Mouse (Mus musculus): ENCODE results near the gene Rnf31. TPM values are rescaled to one million over a fixed set of nuclear protein-coding genes. Genes with fewer than 3 reads are reported as not detected.

Gene Rnf31
- 10 to 100 TPM; 35.6 to 37.2 TPM for total RNA-seq (2021)
- long read RNA-seq, partial matches to known transcripts: 6 of 7 reads
- long read RNA-seq, other reads (novel, unspliced or antisense): 1 of 7 reads

DNA sequence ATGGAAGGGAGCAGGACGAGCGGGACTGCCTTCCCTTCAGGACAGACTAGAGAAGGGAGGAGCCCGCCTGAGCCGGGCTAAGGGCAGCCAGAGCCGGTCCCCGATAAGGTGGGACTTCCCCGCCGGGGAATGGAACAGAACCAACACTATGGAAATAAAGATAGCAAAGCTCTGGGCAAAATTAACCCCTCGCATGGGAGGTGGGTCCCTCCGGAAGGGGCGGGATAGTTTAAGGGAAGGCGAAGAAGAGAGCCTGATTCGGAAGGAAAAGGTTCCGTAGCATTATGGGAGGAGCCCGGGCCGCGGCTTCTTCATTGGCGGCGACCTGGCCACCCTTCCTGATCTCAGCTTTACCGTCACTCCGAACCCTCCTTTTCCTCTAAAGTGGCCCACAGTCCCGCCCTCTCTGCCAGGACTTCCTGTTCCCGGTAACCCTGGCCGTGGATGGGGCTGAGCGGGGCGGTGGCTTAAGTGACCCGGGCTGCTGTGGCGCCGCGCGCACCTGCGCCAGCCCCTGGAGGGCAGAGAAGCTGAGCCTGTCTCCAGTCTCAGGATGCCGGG is at the start of gene Rnf31:
TSS of gene Rnf31 (plus strand) at position 378 of the 561 bp plus-strand sequence.
- peak; percentile 84 to 90 for DNase-seq (ENCODE audit: low spot score in 2 of 2)

DNA sequence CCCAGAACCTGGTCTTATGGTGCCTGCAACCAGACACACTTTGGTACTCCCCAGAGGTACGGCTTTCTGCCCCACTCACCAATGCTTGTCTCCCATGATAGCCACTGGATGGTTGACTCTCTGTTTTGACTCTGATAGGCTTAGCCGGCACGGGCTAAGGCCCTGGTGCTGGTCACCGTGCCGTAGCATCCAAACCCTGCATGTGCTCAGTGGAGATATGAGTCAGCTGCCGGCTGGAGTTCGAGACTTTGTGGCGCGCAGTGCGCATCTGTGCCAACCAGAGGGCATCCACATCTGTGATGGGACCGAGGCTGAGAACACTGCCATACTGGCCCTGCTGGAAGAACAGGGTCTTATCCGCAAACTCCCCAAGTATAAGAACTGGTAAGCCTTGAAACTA is 49.2 kb upstream of the Rnf31 start:
- no peak for DNase-seq (ENCODE audit: low spot score in 2 of 2)

DNA sequence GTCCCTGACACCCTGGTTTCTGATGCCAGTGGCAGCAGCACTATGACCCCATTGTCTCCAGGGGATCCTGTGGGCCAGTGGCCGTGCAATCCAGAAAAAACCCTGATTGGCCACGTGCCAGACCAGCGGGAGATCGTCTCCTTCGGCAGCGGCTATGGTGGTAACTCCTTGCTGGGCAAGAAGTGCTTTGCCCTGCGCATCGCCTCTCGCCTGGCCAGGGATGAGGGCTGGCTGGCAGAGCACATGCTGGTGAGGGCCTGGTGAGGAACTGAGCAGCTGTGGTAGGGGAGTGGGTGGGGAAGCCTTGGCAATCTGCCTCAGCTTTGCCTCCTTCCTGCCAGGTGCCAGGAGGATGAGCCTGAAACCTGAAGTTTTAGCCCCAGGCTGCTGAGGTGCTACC is 47.2 kb upstream of the Rnf31 start:
- DNase-seq (ENCODE audit: low spot score in 2 of 2): no peak

DNA sequence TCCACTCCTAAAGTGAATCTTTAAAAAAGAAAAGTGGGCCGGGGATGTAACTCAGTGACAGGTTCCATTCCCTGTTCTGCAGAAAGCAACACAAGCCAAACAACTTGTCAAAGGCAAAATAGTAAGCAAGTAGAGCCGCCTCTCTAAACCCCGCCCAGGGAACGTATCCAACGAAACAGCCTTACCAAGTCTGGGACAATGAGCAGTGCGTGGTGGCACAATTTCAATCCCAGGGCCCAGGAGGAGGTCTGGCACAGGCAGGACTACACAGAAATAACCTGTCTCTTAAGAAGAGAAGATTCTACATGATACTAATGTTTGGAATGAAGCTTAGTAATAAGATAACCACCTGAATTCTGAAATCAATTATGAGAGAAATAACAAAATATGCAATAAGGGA is 41.3 kb upstream of the Rnf31 start:
- no peak for DNase-seq (ENCODE audit: low spot score in 2 of 2)

DNA sequence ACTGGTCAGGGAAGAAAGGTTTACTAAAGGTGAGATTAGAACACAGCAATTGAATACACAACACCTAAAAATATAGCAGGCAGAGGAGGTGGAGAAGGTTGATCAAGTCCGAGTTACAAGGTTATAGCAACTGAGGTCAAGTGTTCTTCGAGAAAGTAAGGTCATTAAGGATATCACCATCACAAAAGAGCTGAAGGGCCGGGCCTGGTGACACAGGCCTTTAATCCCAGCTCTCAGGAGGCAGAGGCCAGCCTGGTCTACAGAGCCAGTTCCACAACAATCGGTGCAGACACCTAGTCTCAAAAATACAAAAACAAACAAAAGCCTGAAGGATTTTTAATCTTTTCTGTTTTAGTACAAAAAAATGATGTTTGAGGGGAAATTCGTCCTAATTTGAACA is 40.2 kb upstream of the Rnf31 start:
- DNase-seq (ENCODE audit: low spot score in 2 of 2): no peak

DNA sequence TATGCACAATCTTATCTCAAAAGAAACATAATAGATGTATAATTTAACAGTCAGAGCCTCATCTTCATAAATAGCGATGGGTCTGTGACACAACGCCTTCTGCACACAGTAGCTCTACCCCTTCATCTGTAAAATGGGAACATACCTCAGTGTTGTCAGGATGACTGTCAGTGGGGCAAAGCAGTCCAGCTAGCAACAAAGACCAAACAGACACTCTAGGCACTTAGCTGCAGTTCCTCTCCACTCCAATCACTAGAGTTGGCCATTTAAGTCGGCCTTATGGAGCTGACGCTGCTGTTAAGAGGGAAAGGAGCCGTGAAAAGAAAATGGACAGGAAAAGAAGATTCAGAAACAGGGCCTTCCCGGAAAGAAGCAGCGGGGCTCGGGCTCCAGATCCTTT is 39.7 kb upstream of the Rnf31 start:
- no peak for DNase-seq (ENCODE audit: low spot score in 2 of 2)

DNA sequence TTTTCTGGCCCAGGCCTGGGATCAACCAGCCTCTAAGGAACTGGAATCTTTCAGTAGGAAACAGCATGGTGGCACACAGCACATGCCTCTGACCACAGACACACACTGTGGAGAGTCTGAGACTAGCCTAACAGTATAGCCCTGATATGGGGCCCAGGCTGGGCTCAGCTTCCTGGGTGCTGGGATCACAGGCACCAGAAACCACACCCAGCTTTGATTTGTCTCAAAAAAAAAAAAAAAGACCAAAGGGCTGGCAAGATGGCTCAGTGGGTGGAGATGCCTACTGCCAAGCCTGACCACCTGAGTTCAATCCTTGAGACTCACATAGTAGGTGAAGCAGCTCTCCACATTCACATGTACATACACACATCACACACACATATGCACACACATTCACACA is 36.9 kb upstream of the Rnf31 start:
- DNase-seq (ENCODE audit: low spot score in 2 of 2): no peak

DNA sequence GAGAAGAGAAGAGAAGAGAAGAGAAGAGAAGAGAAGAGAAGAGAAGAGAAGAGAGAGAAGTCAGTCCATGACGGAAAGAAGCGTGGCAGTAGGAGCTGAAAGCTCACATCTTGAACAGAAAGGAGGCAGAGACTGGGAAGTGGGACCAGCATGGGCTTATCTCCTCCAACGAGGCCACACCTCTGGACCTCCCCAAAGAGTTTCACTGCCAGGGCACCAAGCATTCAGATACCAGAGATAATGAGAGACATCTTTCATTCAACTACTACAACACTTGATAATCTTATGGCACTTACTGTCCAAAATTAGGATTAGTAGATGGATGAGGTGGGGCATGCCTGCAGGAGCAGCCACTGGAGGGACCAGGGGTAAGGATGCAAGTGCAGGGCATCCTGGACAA is 35.7 kb upstream of the Rnf31 start:
- no peak for DNase-seq (ENCODE audit: low spot score in 2 of 2)

DNA sequence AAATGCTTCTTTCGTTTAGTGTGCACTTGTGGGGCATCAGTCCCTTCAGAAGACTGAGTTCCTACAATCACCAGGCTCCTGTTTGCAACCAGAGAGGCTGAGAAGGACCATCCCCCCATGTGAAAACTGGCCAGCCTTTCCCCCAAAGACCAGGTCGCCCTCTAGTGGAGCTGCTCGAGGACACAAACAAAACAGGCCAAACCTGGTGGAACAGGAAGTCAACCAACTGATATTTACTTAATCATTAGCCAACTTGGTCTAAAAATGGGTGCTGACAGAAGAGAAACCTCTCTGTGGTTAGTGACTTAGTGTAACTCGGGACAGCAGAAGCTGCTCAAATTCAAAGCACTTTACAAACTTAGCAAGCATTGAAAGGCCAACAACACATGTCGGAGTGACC is 34.5 kb upstream of the Rnf31 start:
- DNase-seq (ENCODE audit: low spot score in 2 of 2): peak; percentile 83 to 84

DNA sequence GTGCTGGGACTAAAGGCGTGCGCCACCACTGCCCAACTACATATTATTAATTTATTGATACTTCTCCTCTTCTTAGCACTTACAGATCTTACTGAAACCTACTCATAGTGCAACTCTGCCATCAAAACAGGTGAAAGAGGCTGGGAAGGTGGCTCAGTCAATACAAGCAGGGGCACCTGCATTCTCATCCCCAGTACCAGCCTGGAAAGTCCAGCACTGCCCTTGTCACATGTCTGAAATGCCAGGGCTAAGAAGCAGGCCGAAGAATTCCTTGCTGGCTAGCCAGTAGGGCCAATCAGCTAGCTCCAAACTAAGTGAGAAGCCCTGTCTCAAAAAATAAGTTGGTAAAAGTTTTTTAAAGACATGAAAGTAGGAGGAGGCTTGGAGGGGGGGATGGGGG is 33.9 kb upstream of the Rnf31 start:
- no peak for DNase-seq (ENCODE audit: low spot score in 2 of 2)

DNA sequence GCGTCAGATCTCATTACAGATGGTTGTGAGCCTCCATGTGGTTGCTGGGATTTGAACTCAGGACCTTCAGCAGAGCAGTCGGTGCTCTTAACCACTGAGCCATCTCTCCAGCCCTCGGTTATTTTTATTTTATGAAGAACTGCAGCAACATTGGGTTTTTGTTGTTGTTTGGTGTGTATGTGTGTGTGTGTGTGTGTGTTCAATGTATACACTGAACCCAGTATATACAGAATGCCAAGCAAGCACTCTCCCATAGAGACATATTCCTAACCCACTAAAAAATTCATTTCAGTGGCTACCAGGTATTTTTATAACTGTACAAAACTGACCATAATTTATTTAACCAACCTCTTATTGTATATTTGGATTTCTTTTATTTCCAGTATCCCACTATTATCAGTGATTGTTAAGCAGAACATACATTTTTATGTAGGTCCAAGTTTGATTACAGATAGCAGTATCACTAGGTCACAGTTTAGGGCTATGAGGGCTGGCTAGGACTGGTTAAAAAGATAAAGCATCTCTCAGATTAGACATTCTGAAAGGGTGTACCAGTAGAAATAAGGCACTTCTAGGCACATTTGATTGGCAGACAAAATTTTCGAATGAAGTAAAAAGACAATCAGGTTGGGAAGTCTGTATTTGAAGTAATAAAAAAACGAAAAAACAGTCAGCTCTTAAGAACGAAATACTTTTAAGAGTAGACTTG is 32.6 kb upstream of the Rnf31 start:
- no peak for DNase-seq (ENCODE audit: low spot score in 2 of 2)

DNA sequence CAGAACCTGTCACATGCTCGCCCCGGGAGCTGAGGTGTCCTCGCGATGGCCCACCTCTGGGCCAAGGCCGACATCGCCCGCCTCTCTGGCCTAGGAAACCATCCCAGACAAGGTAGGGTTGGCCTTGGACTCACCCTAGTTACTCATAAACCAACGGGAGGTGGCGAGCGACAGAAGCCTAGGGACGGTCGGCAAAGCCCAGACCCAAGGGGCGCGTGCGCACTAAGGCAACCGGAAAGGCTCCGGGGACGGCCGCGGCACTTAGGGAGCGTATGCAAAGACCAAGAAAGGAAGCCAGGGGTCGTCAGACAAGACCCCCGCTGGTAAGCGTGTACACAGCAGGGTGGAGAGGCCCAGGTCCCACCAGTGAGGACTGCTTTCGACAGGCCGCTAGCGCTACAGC is 31.7 kb upstream of the Rnf31 start, which contains the start of gene Dcaf11:
TSS of gene Dcaf11 (plus strand) at position 208 of the 403 bp plus-strand sequence.
- peak; percentile 89 to 91 for DNase-seq (ENCODE audit: low spot score in 2 of 2)

DNA sequence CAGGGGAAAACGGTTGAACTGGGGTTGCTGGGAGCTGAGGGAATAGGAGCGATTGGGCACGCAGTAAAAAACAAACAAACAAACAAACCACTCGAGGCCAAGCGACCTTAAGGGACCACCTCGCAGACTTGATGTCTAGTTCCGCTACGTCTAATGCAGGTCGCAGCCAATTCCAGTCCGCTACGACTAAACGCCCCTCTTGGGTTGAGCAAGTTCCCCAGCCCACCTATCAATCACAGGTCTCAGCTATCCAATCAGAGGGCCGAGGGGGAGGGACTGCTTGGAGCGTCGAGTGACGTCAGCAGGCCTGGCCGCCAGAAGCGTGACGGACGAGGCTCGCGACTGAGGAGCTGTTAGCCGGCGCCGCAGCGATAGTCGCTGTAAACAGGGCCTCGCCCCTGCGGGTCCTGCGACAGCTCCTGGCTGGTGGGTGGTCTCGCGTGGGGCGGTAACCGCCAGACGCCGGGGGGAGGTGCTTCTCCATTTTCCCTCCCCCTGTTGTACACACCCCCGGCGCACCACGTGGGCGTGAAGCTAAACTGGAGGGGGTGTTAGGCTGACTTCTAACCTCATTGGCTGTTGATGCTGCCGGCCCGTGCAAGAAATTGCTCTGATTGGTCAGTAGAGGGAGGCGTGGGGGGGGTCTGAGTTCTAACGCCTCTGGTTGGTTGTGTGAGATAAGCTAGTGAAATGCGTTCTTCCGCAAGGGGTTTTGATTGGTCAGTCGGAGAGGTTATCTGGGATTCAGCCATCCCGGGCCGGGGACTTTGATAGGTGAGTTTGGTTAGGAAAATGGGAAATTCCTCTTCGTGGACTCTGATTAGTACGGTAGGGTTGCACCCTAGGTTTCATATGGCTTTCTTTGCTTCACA is 31.1 kb upstream of the Rnf31 start, which contains the start of gene A730061H03Rik:
TSS of gene A730061H03Rik (minus strand) at position 205 of the 872 bp plus-strand sequence.
- peak; percentile 98 for DNase-seq (ENCODE audit: low spot score in 2 of 2)

DNA sequence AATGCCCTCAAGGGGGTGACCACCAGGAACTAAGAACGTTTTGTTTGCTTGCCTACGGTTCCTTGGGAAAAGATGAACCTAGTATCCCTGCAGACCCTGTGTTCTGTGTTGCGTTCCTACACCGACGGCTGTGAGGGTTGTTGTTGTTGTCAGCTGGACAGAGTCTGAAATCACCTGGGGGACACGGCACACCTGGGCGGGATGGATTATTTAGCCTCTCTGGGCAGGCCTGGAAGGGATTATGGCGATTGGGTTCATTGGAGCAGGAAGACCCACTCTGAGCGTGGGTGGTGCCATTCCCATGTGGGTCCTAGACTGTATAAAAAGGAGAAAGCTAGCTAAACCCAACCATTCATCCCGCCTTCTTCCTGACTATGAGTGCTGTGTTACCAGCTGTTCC is 29.6 kb upstream of the Rnf31 start:
- no peak for DNase-seq (ENCODE audit: low spot score in 2 of 2)

DNA sequence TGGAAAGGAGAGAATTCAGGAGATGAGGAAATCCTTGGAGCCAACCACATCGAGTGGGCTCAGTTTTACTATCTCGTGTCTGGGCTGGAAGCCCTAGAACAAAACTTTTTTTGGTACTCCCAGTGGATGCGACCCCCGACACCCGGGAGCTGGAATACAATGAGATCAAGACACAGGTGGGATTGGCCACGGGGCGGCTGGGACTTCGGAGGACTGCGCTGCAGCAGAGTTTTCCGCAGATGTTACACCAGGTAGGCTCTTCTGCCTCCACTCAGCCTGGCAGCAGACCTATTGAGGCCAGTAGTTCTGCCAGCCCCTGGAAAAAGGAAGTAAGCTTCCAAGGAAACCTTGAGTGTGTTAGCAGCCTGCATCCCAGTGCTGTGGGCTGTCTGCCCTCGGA is 28.3 kb upstream of the Rnf31 start:
- DNase-seq (ENCODE audit: low spot score in 2 of 2): no peak

DNA sequence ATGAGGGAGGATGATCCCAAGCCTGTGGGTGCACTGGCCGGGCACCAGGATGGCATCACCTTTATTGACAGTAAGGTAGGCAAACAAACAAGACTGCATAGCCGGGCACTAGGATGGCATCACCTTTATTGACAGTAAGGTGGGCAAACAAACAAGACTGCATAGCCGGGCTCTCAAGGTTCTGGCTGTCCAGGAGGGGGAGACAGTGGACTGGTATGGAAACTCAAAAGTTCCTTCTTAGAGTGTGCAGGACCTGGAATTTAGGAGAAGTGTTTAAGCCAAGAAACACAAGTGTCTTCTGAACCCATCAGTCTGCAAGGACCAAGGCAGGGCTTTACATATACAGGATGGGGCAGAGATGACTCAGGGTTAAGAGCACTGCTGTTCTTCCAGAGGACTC is 25.8 kb upstream of the Rnf31 start:
- DNase-seq (ENCODE audit: low spot score in 2 of 2): no peak

DNA sequence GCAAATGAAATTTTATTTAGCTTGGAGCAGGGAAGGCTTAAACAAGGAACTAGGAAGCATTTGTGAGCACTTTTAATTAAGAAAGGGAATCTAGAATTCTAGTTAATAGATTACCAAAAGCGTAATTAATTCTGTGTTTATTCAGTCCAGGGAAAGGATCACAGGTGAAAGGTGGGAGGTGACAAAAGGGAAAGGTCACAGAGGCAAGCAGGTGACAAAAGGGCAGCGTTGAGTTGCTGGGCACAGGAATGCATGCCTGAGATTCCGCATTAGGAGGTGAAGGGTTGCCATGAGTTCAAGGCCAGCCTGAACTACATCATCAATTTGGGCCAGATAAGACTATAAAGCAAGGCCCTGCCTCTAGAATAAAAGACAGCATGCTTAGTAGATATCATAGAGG is 24.0 kb upstream of the Rnf31 start:
- no peak for DNase-seq (ENCODE audit: low spot score in 2 of 2)

DNA sequence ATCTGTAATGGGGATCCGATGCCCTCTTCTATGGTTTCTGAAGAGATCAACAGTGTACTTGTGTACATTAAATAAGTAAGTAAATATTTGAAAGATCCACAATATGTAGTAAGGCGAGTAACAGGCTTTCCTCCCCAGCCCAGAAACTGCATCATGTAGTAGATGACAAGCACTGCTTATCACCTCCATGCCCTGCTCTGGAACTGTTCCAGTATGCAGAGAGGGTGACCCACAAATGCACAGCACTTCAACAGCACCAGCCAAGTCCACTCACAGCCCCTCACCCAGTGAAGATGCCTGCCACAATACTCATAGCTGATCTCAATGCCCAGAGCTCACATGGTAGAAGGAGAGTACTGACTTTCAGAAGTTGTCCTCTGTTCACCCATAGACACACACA is 20.9 kb upstream of the Rnf31 start:
- no peak for DNase-seq (ENCODE audit: low spot score in 2 of 2)

DNA sequence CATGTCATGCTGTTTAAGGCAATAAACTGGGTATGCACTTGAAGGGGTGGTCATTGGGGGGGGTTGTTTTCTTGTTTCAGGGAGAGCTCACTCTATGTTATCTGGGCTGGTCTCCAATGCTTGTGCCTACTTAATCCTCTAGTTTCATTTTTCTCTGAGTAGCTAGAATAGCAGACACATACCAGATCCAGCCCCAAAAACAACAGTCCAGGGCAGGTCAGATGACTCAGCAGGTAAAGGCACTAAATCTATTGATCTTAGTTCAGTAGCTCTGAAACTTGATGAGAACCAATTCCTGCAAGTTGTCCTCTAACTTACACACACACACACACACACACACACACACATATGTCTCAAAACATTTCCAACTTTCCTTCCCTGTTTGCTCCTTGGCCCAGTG is 19.7 kb upstream of the Rnf31 start:
- DNase-seq (ENCODE audit: low spot score in 2 of 2): no peak

DNA sequence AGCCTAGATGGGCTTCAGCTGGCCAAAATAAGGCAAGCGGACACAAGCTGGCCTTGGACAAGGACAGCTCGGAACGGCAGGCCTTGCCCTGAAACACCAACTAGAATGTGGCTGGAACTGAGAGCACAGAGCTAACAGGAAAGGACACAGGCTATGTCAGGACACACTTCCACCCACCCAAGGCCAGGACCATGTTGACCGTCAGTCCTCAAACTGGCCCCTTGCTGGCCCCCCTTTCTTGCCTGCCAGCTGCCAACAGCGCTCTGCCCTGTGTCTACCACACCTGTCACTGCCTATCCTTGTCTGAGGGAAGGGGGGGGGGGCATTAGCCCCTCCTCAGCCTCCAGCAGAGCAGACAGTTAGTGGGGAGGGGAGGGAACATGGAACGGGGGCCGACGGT is 16.2 kb upstream of the Rnf31 start, which contains the start of gene Fitm1:
TSS of gene Fitm1 (plus strand) at position 316 of the 400 bp plus-strand sequence.
- DNase-seq (ENCODE audit: low spot score in 2 of 2): no peak

DNA sequence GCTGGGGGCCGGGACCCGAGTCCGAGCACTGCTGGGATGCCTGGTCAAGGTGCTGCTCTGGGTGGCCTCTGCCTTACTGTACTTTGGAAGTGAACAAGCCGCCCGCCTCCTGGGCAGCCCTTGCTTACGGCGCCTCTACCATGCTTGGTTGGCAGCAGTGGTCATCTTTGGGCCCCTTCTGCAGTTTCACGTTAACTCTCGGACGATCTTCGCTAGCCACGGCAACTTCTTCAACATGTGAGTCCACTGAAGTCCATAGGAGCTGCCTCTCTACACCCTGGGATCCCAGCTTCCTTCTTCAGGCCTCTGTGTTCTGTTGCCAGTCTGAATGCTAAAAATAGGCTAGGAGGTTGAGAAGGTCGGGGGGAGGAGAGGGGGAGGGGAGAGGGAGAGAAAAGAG is 15.8 kb upstream of the Rnf31 start:
- no peak for DNase-seq (ENCODE audit: low spot score in 2 of 2)

DNA sequence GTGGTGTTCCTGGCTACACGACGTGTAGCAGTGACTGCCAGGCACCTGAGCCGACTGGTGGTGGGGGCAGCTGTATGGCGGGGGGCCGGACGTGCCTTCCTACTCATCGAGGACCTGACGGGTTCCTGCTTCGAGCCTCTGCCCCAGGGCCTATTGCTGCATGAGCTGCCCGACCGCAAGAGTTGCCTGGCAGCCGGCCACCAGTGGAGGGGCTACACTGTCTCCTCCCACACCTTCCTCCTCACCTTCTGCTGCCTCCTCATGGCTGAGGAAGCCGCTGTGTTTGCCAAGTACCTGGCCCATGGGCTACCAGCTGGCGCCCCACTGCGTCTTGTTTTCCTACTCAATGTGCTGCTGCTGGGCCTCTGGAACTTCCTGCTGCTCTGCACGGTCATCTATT is 15.1 kb upstream of the Rnf31 start:
- no peak for DNase-seq (ENCODE audit: low spot score in 2 of 2)

Measured in layer of hippocampus, postnatal 10 days (tissue).